In genomic region chr4:95871216-95871881, GRCm38 (mm10) we compare ENCODE assay signal across 8 mouse cellular contexts.
DNase-seq lines count a peak whose midpoint lies in the region; ATAC-seq and TF ChIP-seq lines count a peak whose summit lies in the region.

No protein-coding gene starts in this region.

- DNase-seq in CD4-positive, CD25-positive, alpha-beta regulatory T cell, adult 2 months (ENCODE audit: low read depth, low spot score), result peak; percentile 68
- peak; percentile 16 for DNase-seq in MEL-GATA-1-ER (ENCODE audit: extremely low read depth, low read depth)
- peak; percentile 40 to 67 for DNase-seq in cerebellum, postnatal 36 days
- peak; percentile 21 for DNase-seq in gastrocnemius, postnatal 14 days
- peak; percentile 69 for DNase-seq in kidney, adult 9 months
- DNase-seq in limb, embryonic 14.5 days (ENCODE audit: low spot score), result peak; percentile 80
- peak; percentile 51 for DNase-seq in neural tube, embryonic 10.5 days (ENCODE audit: extremely low spot score, low spot score)

- no peak overlapping the region for H3K9ac ChIP-seq in limb, embryonic 14.5 days (ENCODE audit: low read depth, low read length, severe bottlenecking)

- 0 out of 2 replicates have a peak overlapping the region, but pooled peaks have one; percentile 1 for H3K4me2 ChIP-seq in limb, embryonic 14.5 days (replicated peaks; ENCODE audit: low read depth, low read length, severe bottlenecking)

- no peaks in the 10 kb centered on the region for H3K27me3 ChIP-seq in limb, embryonic 14.5 days (ENCODE audit: control insufficient read depth, insufficient read depth, low read length)

- WGBS in limb, embryonic 14.5 days, result 16% methylated on average over 6 of the region's 6 CpGs

- H3K27ac ChIP-seq in limb, embryonic 14.5 days (replicated peaks; ENCODE audit: low read depth, low read length), result no peak overlapping the region

- H3K36me3 ChIP-seq in limb, embryonic 14.5 days (ENCODE audit: control insufficient read depth, insufficient read depth, low read length), result no peaks in the 10 kb centered on the region

- no peak overlapping the region for H3K4me3 ChIP-seq in limb, embryonic 14.5 days (replicated peaks; ENCODE audit: low read length)

- no peak for TF ChIP-seq POLR2A in limb, embryonic 14.5 days (IDR thresholded peaks at IDR 0.05; ENCODE audit: borderline replicate concordance, extremely low read depth, insufficient read depth, insufficient read length)

- peaks cover 7% of the 10 kb centered on the region; the same call in 1 of the 2 replicates for H3K4me1 ChIP-seq in limb, embryonic 14.5 days (ENCODE audit: control insufficient read depth, insufficient read depth, low read length)

- intact Hi-C loops in gastrocnemius, postnatal 14 days (cut with DNase I; ENCODE audit: low total_unique reads), result loop anchor here (2.0 to 5.0 kb wide), 2 partner anchors 819 to 863 kb away; partner anchors contain the start of gene Jun

- no peak for ATAC-seq in limb, embryonic 14.5 days (ENCODE audit: low FRiP score, low read depth)
- no peak for ATAC-seq in erythroid progenitor cell, adult 5-6 weeks (replicated peaks; ENCODE audit: low FRiP score, poor library complexity, severe bottlenecking)

- no peaks in the 10 kb centered on the region for H3K9me3 ChIP-seq in limb, embryonic 14.5 days (ENCODE audit: control insufficient read depth, low read length)

Comparison
In these comparisons a context has a peak if more than half of its experiments do, and no peak if none do; other contexts are left out.
1. DNase-seq: peak in every context shown above with its lines; median percentile 80 in limb, embryonic 14.5 days; 69 in kidney, adult 9 months; 68 in CD4-positive, CD25-positive, alpha-beta regulatory T cell, adult 2 months; 54 in cerebellum, postnatal 36 days; 51 in neural tube, embryonic 10.5 days; 21 in gastrocnemius, postnatal 14 days; 16 in MEL-GATA-1-ER.